9 mouse cellular contexts compared by ENCODE assay signal in the genomic region with DNA sequence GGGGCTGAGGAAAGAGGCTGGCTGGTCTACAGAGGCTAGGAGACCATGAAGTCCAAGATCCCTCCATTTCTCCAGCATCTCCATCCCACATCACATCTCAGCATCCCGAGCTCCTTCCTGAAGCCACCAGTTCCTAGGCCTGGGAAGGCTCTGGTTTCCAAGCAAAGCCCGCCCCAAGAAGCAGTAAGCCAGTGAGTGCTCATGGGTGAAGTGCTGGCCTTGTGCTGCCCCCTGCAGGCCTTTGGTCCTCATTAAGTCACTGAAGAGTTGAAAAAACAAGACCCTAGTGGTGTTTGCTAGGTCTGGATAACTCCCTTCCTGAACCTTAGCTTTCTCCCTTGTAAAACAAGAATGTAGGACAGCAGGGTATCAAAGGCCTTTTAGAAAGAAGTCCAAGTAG. TPM values are rescaled to one million over a fixed set of nuclear protein-coding genes. Genes with fewer than 3 reads are reported as not detected.
A peak's percentile ranks its signal among the peaks of the same experiment; 100 is the strongest.
DNase-seq lines count a peak whose midpoint lies in the region; ATAC-seq and TF ChIP-seq lines count a peak whose summit lies in the region.
"Had no signal": no experiment of that assay in that cellular context is flagged by ENCODE, and none has a peak within 500 bp of the region (broad histone marks: within the 10 kb centered on the region; RNA-seq: fewer than 3 reads in every experiment).

No protein-coding gene starts in this region.

- no peaks in the 10 kb centered on the region for H3K9me3 ChIP-seq in kidney, postnatal 0 days (replicated peaks; ENCODE audit: low read length)
- no peaks in the 10 kb centered on the region for H3K9me3 ChIP-seq in liver, embryonic 13.5 days (replicated peaks)
- H3K9me3 ChIP-seq: embryonic facial prominence, embryonic 15.5 days had no signal

- H3K4me1 ChIP-seq in kidney, postnatal 0 days (replicated peaks; ENCODE audit: insufficient read depth, low read length), result peaks cover 3% of the 10 kb centered on the region; the same call in 1 of the 2 replicates
- no peaks in the 10 kb centered on the region for H3K4me1 ChIP-seq in liver, embryonic 13.5 days (replicated peaks)

- H3K27me3 ChIP-seq in kidney, postnatal 0 days (ENCODE audit: insufficient read depth, low read length), result no peaks in the 10 kb centered on the region
- peaks cover 23% of the 10 kb centered on the region for H3K27me3 ChIP-seq in liver, embryonic 13.5 days

- ATAC-seq in kidney, postnatal 0 days (replicated peaks; ENCODE audit: low FRiP score, low read depth), result no peak; the same call in 1 of the 2 replicates
- ATAC-seq in liver, embryonic 13.5 days (ENCODE audit: low read depth), result no peak

- 30% methylated on average over 2 of the region's 2 CpGs for WGBS in kidney, postnatal 0 days
- WGBS in liver, embryonic 13.5 days (ENCODE audit: insufficient replicate concordance), result 15% methylated on average over 2 of the region's 2 CpGs

- no peak overlapping the region for H3K4me3 ChIP-seq in kidney, postnatal 0 days (replicated peaks; ENCODE audit: low read depth, low read length)
- no peak overlapping the region for H3K4me3 ChIP-seq in liver, embryonic 13.5 days (replicated peaks)
- H3K4me3 ChIP-seq: embryonic facial prominence, embryonic 15.5 days had no signal

- no peak overlapping the region for H3K4me2 ChIP-seq in kidney, postnatal 0 days (ENCODE audit: low read length)
- no peak overlapping the region for H3K4me2 ChIP-seq in liver, embryonic 13.5 days
- H3K4me2 ChIP-seq: embryonic facial prominence, embryonic 15.5 days had no signal

- H3K9ac ChIP-seq in kidney, postnatal 0 days (ENCODE audit: low read depth, low read length), result no peak overlapping the region
- no peak overlapping the region for H3K9ac ChIP-seq in liver, embryonic 13.5 days
- H3K9ac ChIP-seq: embryonic facial prominence, embryonic 15.5 days had no signal

- H3K36me3 ChIP-seq in kidney, postnatal 0 days (ENCODE audit: insufficient read depth, low read length), result no peaks in the 10 kb centered on the region
- no peaks in the 10 kb centered on the region for H3K36me3 ChIP-seq in liver, embryonic 13.5 days
- H3K36me3 ChIP-seq: embryonic facial prominence, embryonic 15.5 days had no signal

- TF ChIP-seq CTCF in kidney, postnatal 0 days (IDR thresholded peaks at IDR 0.05; ENCODE audit: low read depth), result peak; percentile 81

- no peak overlapping the region for H3K27ac ChIP-seq in kidney, postnatal 0 days
- no peak overlapping the region for H3K27ac ChIP-seq in liver, embryonic 13.5 days
- H3K27ac ChIP-seq: embryonic facial prominence, embryonic 15.5 days had no signal

- peak; percentile 22 to 37 for DNase-seq in urinary bladder, adult 18-20 months (ENCODE audit: low spot score in 2 of 2)
- no peak for DNase-seq in urinary bladder, adult 2 months (ENCODE audit: low spot score)
- DNase-seq in cerebellum, adult 18-20 months, result peak; percentile 52 to 64
- DNase-seq in frontal cortex, adult 2 months (ENCODE audit: extremely low spot score in 1 of 2, low spot score in 1 of 2), result peak; percentile 26 to 86
- DNase-seq in kidney, postnatal 0 days (ENCODE audit: low spot score), result peak; percentile 88
- peak; percentile 11 for DNase-seq in liver, embryonic 13.5 days
- DNase-seq in retina, postnatal 7 days (ENCODE audit: low read depth, low spot score), result peak; percentile 54
- peak; percentile 46 to 73 for DNase-seq in urinary bladder, postnatal 4 days (ENCODE audit: low spot score in 2 of 2)

RNA-seq across cellular contexts. Expression of a gene that starts 35.5 kb away (rescaled TPM):
- 6,512 and 6,766 TPM in 2 replicates for polyA plus RNA-seq in urinary bladder, adult 2 months (2012; rRNA removed)
- 3,748 and 3,865 TPM in 2 replicates for polyA plus RNA-seq in frontal cortex, adult 2 months (2012; rRNA removed)
- 1,461 and 1,709 TPM in 2 replicates for polyA plus RNA-seq in kidney, postnatal 0 days (2015; fragmentation: Nextera tagmentation; extraction: Ambion mirVana)
- 1,198 and 1,374 TPM in 2 replicates for polyA plus RNA-seq in liver, embryonic 13.5 days (2015; fragmentation: Nextera tagmentation; extraction: Ambion mirVana)
